Mouse (Mus musculus) stomach, postnatal 0 days (tissue): Measurements from ENCODE around the gene Ggct. TPM values are rescaled to one million over a fixed set of nuclear protein-coding genes. Genes with fewer than 3 reads are reported as not detected.

Source experiments
- ATAC-seq: fragments of 200-750 bp; cut with Nextera tagmentation; 2 replicates; pipeline ENCODE4 v1.8.0; 2017; ENCODE audit not compliant: low FRiP score, low TSS enrichment
- DNase-seq: peaks from one replicate; pipeline ENCODE4 v3.0.0-alpha.2; 2016; ENCODE audit warnings: low spot score
- H3K27ac ChIP-seq: fragments of 300-500 bp; sonication (generic); replicated peaks from 2 replicates; pipeline ENCODE4 v1.5.1; 2014; ENCODE audit warnings: mild to moderate bottlenecking, control low read depth
- H3K27me3 ChIP-seq: fragments of 300-500 bp; sonication (generic); 2 replicates; pipeline ENCODE4 v1.6.1; 2014; ENCODE audit warnings: low read length; ENCODE audit not compliant: control insufficient read depth, insufficient read depth
- H3K36me3 ChIP-seq: fragments of 300-500 bp; sonication (generic); 2 replicates; pipeline ENCODE4 v1.6.1; 2014; ENCODE audit warnings: low read length, mixed read lengths; ENCODE audit not compliant: control insufficient read depth, insufficient read depth
- H3K4me1 ChIP-seq: fragments of 300-500 bp; sonication (generic); replicated peaks from 2 replicates; pipeline ENCODE4 v1.6.1; 2014; ENCODE audit warnings: antibody characterized with exemption; ENCODE audit not compliant: control insufficient read depth, insufficient read depth
- H3K4me2 ChIP-seq: fragments of 300-500 bp; sonication (generic); replicated peaks from 2 replicates; pipeline ENCODE4 v1.6.1; 2014; ENCODE audit warnings: low read depth, mild to moderate bottlenecking, control low read depth, moderate library complexity
- H3K4me3 ChIP-seq: fragments of 300-500 bp; sonication (generic); 2 replicates; pipeline ENCODE4 v1.5.1; 2014; ENCODE audit warnings: low read depth, low read length, control low read depth
- H3K9ac ChIP-seq: fragments of 300-500 bp; sonication (generic); 2 replicates; pipeline ENCODE4 v1.6.1; 2014; ENCODE audit warnings: mild to moderate bottlenecking, low read length, control low read depth, mixed read lengths
- H3K9me3 ChIP-seq: fragments of 300-500 bp; sonication (generic); 2 replicates; pipeline ENCODE4 v1.6.1; 2016; ENCODE audit warnings: low read length; ENCODE audit not compliant: control insufficient read depth
- CTCF ChIP-seq: IDR thresholded peaks from 2 replicates; pipeline ENCODE4 v1.5.1; 2016; ENCODE audit warnings: antibody characterized with exemption, low read depth, mild to moderate bottlenecking, moderate library complexity
- EP300 ChIP-seq: optimal IDR thresholded peaks from 2 replicates; pipeline ENCODE3; 2016; ENCODE audit warnings: antibody characterized with exemption
- WGBS: fragments of 180-500 bp; shearing (Covaris S2); extraction: QIAGEN DNeasy Blood & Tissue Kit; methylation state at CpG from one replicate; pipeline ENCODE4 v1.1.7; 2014; 5-methylcytosine and 5-hydroxymethylcytosine counted together
- polyA plus RNA-seq: library from polyadenylated mRNA; unstranded; fragments of >200 nt; fragmentation: Nextera tagmentation; extraction: Ambion mirVana; gene quantifications from 2 replicates; pipeline ENCODE4 v1.2.1, GENCODE M21; 2015

The Ggct gene
- polyA plus RNA-seq, 1 experiment from 2014 or later = 9.3 TPM

DNA sequence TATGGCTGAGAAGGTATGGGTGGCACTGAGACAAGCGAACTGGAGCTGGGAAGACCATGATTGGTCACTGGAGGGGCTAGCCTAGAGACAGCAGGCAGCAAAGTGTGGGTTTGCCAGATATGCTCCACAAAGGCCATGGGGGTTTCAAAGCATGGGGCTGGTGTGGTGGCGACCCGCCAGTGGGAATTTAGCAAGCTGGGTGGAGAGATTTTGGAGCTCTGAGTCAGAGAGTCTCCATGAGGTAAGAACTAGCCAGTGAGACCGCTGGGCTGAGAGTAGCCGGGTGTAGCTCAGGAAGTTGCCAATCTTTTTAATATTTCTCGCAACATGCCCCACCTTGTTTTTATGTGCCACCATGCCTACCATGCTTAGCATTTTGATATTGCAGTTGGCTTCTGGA lies 4.6 kb downstream of the Ggct start:
- Histone ChIP-seq H3K9me3 (no peaks in the 10 kb centered on the region), H3K9ac (no peak overlapping the region), H3K27me3 (no peaks in the 10 kb centered on the region), H3K4me2 (no peak overlapping the region), H3K4me1 (no peaks in the 10 kb centered on the region), H3K4me3 (no peak overlapping the region), H3K36me3 (no peaks in the 10 kb centered on the region; the same call in 1 of the 2 replicates), H3K27ac (no peak overlapping the region)
- no peak for TF ChIP-seq CTCF
- no peak for TF ChIP-seq EP300
- DNase-seq (no peak), ATAC-seq (no peak)
- WGBS = 92% methylated on average over 6 of the region's 6 CpGs

- DNase-seq (no peak), ATAC-seq (no peak)
- 91% methylated on average over 8 of the region's 8 CpGs for WGBS
- Histone ChIP-seq H3K27me3 (no peaks in the 10 kb centered on the region), H3K4me1 (no peaks in the 10 kb centered on the region), H3K4me2 (no peak overlapping the region), H3K4me3 (no peak overlapping the region), H3K9me3 (no peaks in the 10 kb centered on the region), H3K36me3 (no peaks in the 10 kb centered on the region; the same call in 1 of the 2 replicates), H3K27ac (no peak overlapping the region), H3K9ac (no peak overlapping the region)
- TF ChIP-seq CTCF (no peak), EP300 (no peak)
Observed at GRCm38 (mm10) chr6:54984096-54984495, 8.7 kb downstream of the Ggct start.

DNA sequence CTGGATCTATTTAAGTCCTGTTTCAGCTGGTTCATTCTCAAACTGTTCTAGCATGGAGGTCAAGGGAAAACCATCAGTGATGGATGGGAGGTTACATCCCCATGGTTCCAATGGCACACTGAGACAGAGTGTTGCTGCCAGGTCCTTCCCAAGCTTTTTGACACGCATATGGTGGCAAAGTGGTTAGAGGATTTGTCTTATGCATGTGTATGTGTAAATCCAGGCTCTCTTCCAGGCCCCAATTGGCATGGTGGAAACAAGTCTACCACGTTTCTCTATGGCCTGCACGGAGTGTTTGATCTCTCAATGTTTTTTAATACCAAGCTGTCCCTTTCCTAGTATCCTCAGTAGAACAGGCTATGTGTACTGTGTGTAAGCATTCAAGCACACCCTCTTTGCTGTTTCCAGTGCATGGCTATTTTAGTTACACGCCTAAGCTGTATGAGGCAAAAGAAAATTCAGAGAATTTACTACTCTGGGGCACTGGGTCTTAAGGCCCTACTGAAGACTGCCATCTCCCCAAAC lies 9.2 kb downstream of the Ggct start:
- Histone ChIP-seq H3K4me3 (no peak overlapping the region), H3K27me3 (no peaks in the 10 kb centered on the region), H3K9ac (no peak overlapping the region), H3K36me3 (no peaks in the 10 kb centered on the region; the same call in 1 of the 2 replicates), H3K4me2 (no peak overlapping the region), H3K4me1 (no peaks in the 10 kb centered on the region), H3K9me3 (no peaks in the 10 kb centered on the region), H3K27ac (no peak overlapping the region)
- DNase-seq = no peak
- no peak for TF ChIP-seq CTCF
- no peak for TF ChIP-seq EP300
- WGBS = 87% methylated on average over 4 of the region's 4 CpGs
- ATAC-seq = no peak

GRCm38 (mm10) chr6:54979426-54979825 lies 13.3 kb downstream of the Ggct start:
- Histone ChIP-seq H3K27ac (no peak overlapping the region), H3K36me3 (no peaks in the 10 kb centered on the region; the same call in 1 of the 2 replicates), H3K4me2 (no peak overlapping the region), H3K27me3 (no peaks in the 10 kb centered on the region), H3K4me1 (no peaks in the 10 kb centered on the region), H3K9ac (no peak overlapping the region), H3K4me3 (no peak overlapping the region), H3K9me3 (no peaks in the 10 kb centered on the region)
- ATAC-seq (no peak), DNase-seq (no peak)
- TF ChIP-seq CTCF (no peak), EP300 (no peak)
- WGBS = 94% methylated on average over 6 of the region's 6 CpGs

DNA sequence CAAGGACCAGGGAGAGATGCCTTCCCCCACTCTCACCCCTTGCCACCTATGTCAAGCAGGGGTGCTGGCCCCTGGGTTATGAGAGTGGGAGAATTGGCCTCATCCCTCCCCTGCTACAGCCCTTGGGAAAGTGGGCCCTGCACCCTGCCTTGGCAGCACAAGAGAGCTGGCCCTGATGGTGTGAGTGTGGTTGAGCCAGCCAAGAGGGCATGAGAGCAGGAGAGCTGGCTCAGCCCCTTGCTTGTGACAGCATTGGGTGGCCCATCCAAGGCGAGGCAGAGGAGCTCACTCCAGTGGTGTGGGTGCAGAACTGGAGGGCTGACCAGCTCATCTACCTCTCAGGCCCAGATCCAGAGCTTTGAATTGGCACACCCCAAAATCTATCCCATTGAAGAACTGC lies 17.1 kb downstream of the Ggct start:
- ATAC-seq = no peak
- H3K36me3 ChIP-seq = no peaks in the 10 kb centered on the region

DNA sequence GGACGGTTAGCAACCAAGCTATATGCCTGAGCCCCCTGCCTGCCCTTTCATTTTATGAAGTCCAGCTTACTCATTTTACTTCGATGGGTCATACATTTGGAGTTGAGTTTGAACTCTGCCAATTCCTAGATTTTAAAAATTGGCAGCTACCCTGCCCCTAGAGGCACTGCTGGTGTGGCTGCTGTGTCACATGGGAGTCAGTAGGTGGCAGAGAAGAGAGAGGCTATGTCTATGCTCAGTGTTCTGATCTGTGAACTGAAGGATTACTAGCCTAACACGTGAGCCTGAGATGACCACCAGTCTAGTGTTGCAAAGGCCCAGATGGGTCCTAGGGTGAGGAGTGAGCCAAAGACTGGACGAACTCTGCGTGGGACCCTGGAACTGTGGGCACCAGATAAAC lies 18.2 kb downstream of the Ggct start:
- no peak overlapping the region for H3K4me2 ChIP-seq
- WGBS = 69% methylated on average over 5 of the region's 5 CpGs
- no peaks in the 10 kb centered on the region for H3K4me1 ChIP-seq
- TF ChIP-seq EP300 (no peak), CTCF (peak; percentile 76)
- ATAC-seq (peak; percentile 13; the same call in 1 of the 2 replicates), DNase-seq (no peak)
- no peak overlapping the region for H3K4me3 ChIP-seq
- no peaks in the 10 kb centered on the region for H3K27me3 ChIP-seq
- H3K9ac ChIP-seq = no peak overlapping the region
- H3K27ac ChIP-seq = no peak overlapping the region
- H3K36me3 ChIP-seq = no peaks in the 10 kb centered on the region
- H3K9me3 ChIP-seq = no peaks in the 10 kb centered on the region

More for the DNA sequence above, 17.1 kb downstream of the Ggct start:
- H3K4me1 ChIP-seq = no peaks in the 10 kb centered on the region
- no peak overlapping the region for H3K27ac ChIP-seq
- H3K4me2 ChIP-seq = no peak overlapping the region
- no peak overlapping the region for H3K9ac ChIP-seq
- no peaks in the 10 kb centered on the region for H3K27me3 ChIP-seq
- TF ChIP-seq EP300 (no peak), CTCF (no peak)
- no peaks in the 10 kb centered on the region for H3K9me3 ChIP-seq
- H3K4me3 ChIP-seq = no peak overlapping the region
- 79% methylated on average over 1 of the region's 1 CpGs for WGBS
- no peak for DNase-seq
